Mouse (Mus musculus) intestine, embryonic 14.5 days (tissue): ENCODE measurements at regions not wholly inside any gene's neighbourhood (a gene's known extent, or its start where the extent isn't known, plus 50 kb on each side); places are given as distances from the start of the nearest gene placed in this dataset.
A peak's percentile ranks its signal among the peaks of the same experiment; 100 is the strongest.

Source experiments
- ATAC-seq: fragments of 200-750 bp; cut with Nextera tagmentation; replicated peaks from 2 replicates; pipeline ENCODE4 v1.8.0; 2017; ENCODE audit warnings: low read depth, moderate number of reproducible peaks, moderate TSS enrichment, moderate library complexity; ENCODE audit not compliant: low FRiP score, low TSS enrichment
- DNase-seq: peaks from one replicate; pipeline ENCODE4 v3.0.0-alpha.2; 2018; ENCODE audit warnings: low spot score
- H3K27ac ChIP-seq: fragments of 300-500 bp; sonication (generic); 2 replicates; pipeline ENCODE4 v1.5.1; 2014; ENCODE audit warnings: low read depth, mild to moderate bottlenecking, control low read depth
- H3K27me3 ChIP-seq: fragments of 300-500 bp; sonication (generic); replicated peaks from 2 replicates; pipeline ENCODE4 v1.6.1; 2014; ENCODE audit warnings: low read length, control low read depth; ENCODE audit not compliant: control insufficient read depth, insufficient read depth
- H3K36me3 ChIP-seq: fragments of 300-500 bp; sonication (generic); 2 replicates; pipeline ENCODE4 v1.6.1; 2014; ENCODE audit warnings: low read length, control low read depth; ENCODE audit not compliant: control insufficient read depth, insufficient read depth
- H3K4me1 ChIP-seq: fragments of 300-500 bp; sonication (generic); replicated peaks from 2 replicates; pipeline ENCODE4 v1.6.1; 2014; ENCODE audit warnings: low read length, control low read depth, mixed read lengths; ENCODE audit not compliant: control insufficient read depth, insufficient read depth
- H3K4me2 ChIP-seq: fragments of 300-500 bp; sonication (generic); 2 replicates; pipeline ENCODE4 v1.6.1; 2014; ENCODE audit warnings: low read length
- H3K4me3 ChIP-seq: fragments of 300-500 bp; sonication (generic); 2 replicates; pipeline ENCODE4 v1.5.1; 2014; ENCODE audit warnings: low read depth, low read length, control low read depth, mixed read lengths
- H3K9ac ChIP-seq: fragments of 300-500 bp; sonication (generic); 2 replicates; pipeline ENCODE4 v1.6.1; 2014; ENCODE audit warnings: mild to moderate bottlenecking, low read length
- H3K9me3 ChIP-seq: fragments of 300-500 bp; sonication (generic); 2 replicates; pipeline ENCODE4 v1.6.1; 2016; ENCODE audit warnings: low read length, control low read depth; ENCODE audit not compliant: control insufficient read depth
- WGBS: fragments of 180-500 bp; shearing (Covaris S2); extraction: QIAGEN DNeasy Blood & Tissue Kit; methylation state at CpG from one replicate; pipeline ENCODE4 v1.1.7; 2014; 5-methylcytosine and 5-hydroxymethylcytosine counted together

- no peaks in the 10 kb centered on the region for H3K36me3 ChIP-seq
- no peak overlapping the region for H3K27ac ChIP-seq
- H3K4me3 ChIP-seq, result no peak overlapping the region
- 84% methylated on average over 2 of the region's 2 CpGs for WGBS
- H3K4me1 ChIP-seq, result peaks cover 11% of the 10 kb centered on the region
- no peaks in the 10 kb centered on the region for H3K9me3 ChIP-seq
- ATAC-seq, result no peak
- H3K27me3 ChIP-seq, result no peaks in the 10 kb centered on the region
- H3K9ac ChIP-seq, result no peak overlapping the region
- DNase-seq, result no peak
- H3K4me2 ChIP-seq, result no peak overlapping the region
These were observed 62.6 kb upstream of the Gm21897 start for GRCm38 (mm10) chr16:15254669-15255068.

- Histone ChIP-seq H3K27me3 (no peaks in the 10 kb centered on the region), H3K36me3 (no peaks in the 10 kb centered on the region), H3K4me1 (peaks cover 7% of the 10 kb centered on the region; the same call in 1 of the 2 replicates), H3K9ac (no peak overlapping the region), H3K9me3 (no peaks in the 10 kb centered on the region), H3K4me2 (no peak overlapping the region), H3K27ac (peak overlapping the region; percentile 54; the same call in 1 of the 2 replicates), H3K4me3 (no peak overlapping the region)
- DNase-seq, result no peak
- whole genome bisulfite sequencing, result 49% methylated on average over 6 of the region's 6 CpGs
- no peak for ATAC-seq
These were observed 57.8 kb upstream of the Gm21897 start for GRCm38 (mm10) chr16:15259474-15259873.

DNA sequence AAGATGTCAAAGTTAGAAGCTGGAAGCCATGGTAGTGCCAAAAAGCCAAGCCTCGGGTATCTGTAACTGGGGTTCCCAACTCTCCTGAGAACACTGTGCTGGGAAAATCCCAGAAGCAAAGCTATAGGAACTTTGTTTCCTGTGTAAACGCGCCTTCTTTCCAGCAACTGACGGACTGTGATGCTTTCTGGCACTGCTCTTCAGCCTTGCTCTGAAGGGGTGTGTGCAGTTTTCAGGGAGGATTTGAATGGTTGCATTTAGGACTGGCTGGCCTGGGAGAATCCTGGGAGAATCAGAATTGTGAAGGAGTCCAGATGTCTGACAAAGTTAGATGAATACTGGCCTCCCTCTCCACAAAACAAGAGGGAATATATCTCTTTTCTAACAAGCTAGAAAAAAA, 57.2 kb upstream of the Gm21897 start:
- Histone ChIP-seq H3K4me2 (no peak overlapping the region), H3K4me1 (peaks cover 7% of the 10 kb centered on the region; the same call in 1 of the 2 replicates), H3K27ac (peak overlapping the region; percentile 54; the same call in 1 of the 2 replicates), H3K9me3 (no peaks in the 10 kb centered on the region), H3K9ac (no peak overlapping the region), H3K36me3 (no peaks in the 10 kb centered on the region), H3K27me3 (no peaks in the 10 kb centered on the region), H3K4me3 (no peak overlapping the region)
- DNase-seq (no peak), ATAC-seq (no peak)
- 41% methylated on average over 4 of the region's 4 CpGs for WGBS
